Mouse (Mus musculus) CD4-positive, CD25-positive, alpha-beta regulatory T cell, adult 2 months (primary cell): ENCODE results near the gene Nhsl1.

Experiments used
- DNase-seq: peaks from one replicate; pipeline ENCODE4 v3.0.0-alpha.2; 2012; ENCODE audit warnings: low read depth, low spot score

Nhsl1 gene

GRCm38 (mm10) chr10:18347231-18347630 lies 28.4 kb downstream of the Nhsl1 start:
- no peak for DNase-seq

GRCm38 (mm10) chr10:18350781-18351180 lies 32.0 kb downstream of the Nhsl1 start:
- no peak for DNase-seq

GRCm38 (mm10) chr10:18352937-18353336 lies 34.2 kb downstream of the Nhsl1 start:
- DNase-seq: no peak

GRCm38 (mm10) chr10:18354103-18354502 lies 35.3 kb downstream of the Nhsl1 start:
- no peak for DNase-seq

DNA sequence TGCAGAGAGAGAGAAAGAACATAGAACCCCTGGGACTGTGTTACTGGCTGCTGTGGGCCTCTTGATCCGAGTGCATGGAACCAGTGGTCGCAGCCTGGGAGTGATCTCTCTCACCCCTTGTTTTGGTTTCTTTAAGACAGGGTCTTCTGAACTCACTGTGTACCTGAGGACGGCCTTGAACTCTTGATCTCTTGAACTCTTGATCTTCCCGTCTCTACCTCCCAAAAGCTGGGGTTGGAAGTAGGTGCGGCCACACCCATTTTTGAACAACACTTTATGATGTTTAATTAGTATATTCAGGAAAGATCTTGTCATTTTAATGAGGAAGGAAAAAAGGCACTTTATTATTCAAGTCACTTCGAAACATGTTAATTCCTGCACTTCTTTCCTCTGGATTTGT lies 37.7 kb downstream of the Nhsl1 start:
- no peak for DNase-seq

- no peak for DNase-seq
Observed at GRCm38 (mm10) chr10:18357212-18357611, 38.4 kb downstream of the Nhsl1 start.

- no peak for DNase-seq
Observed at GRCm38 (mm10) chr10:18358461-18358860, 39.7 kb downstream of the Nhsl1 start.

- no peak for DNase-seq
Observed at GRCm38 (mm10) chr10:18360175-18360574, 41.4 kb downstream of the Nhsl1 start.

- DNase-seq: no peak
Observed at GRCm38 (mm10) chr10:18365432-18365831, 46.6 kb downstream of the Nhsl1 start.

GRCm38 (mm10) chr10:18366697-18367096 lies 47.9 kb downstream of the Nhsl1 start:
- no peak for DNase-seq

GRCm38 (mm10) chr10:18368111-18368510 lies 49.3 kb downstream of the Nhsl1 start:
- DNase-seq: no peak

DNA sequence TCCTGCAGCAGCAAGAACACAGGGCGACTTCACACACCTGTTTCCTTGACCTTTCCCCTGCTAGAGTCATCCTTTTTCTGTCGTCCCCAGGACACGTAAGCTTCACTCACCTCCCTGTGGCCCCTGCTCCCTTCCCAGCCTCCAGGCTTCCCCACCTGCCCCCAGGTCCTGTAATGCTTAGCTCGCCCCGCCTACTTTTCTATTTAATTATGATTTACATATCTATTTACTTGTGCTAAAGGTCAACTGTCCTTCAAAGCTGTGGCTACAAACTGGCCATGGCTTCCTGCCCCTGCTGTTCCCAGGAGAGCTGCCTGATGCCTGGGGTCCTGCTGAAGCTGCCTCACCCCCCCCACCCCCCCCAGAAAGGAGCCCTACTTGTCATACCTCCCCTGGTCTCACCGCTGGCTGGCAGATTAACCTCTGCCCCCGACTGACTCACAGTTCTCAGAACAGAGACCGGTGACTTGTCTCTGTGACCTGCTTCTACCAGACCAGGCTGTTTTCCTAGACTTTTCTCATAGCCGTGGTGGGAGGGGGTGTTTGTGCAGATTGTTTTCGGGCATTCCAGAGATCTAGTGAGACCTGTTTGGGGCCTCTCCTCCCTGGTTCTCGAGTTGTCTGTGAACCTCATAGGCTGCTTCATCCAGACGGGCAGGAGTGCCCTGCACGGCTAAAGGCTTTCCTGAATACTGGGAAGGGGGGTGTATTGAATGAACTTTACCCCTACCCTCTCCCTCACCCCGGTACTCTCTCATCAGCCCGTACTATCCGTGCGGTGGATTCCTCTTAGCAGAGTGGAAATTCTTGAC lies 51.9 kb downstream of the Nhsl1 start:
- DNase-seq: no peak

DNA sequence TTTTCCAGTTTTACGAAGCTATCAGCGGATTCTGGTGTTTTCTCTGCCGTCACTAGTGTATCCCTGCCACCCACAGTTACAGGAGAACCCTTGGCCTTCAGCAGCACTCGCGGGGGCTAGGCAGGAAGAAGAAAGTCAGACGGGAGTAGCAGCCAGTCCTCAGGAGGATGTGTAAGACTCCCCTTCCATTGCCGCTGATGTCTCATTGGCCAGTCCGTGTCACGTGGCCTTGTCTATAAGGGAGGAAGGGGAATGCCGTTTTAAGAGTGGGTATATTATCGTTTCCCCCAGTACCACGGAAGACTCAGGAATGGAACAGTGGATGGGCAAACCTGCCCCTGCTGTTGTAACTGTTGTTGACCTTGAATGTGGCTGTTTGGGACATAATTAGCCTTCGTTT lies 53.1 kb downstream of the Nhsl1 start:
- DNase-seq: no peak

- no peak for DNase-seq
Observed at GRCm38 (mm10) chr10:18375301-18375700, 56.5 kb downstream of the Nhsl1 start.

DNA sequence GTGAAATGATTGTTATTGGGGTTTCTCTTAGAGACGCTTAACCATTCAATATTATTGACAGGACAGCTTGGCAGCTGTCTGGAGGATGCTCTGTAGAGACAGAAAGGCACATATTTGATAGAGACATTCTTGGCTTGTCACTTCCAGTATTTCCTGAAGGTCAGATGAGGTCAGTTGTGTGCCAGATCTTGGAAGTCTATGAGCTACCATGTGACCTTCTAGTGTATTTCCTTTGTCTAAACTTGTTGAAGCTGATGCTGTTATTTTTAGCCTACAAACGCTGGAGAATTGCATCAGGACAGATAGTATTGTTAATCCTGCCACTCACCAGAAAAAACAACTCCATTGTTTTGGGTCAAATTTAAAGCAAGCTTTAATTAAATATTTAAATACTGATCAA lies 66.0 kb downstream of the Nhsl1 start:
- no peak for DNase-seq

DNA sequence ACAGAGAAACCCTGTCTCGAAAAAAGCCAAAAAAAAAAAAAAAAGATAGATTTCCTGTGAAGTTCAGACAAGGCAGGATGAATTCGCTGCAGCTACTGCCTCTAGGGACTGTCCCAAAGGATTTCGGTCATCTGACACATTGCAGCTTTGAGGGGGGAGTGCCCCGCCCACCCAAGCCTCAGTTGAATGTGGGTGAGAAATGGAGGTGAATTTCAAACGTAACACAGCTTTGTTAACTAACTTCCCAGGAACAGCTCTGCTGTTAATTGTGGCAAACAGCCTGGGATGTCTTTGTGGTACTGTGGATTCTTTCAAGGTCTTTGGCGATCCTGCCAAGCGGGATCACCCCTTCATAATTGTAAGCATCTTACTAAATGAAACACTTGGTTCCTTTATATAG lies 67.4 kb downstream of the Nhsl1 start:
- no peak for DNase-seq

DNA sequence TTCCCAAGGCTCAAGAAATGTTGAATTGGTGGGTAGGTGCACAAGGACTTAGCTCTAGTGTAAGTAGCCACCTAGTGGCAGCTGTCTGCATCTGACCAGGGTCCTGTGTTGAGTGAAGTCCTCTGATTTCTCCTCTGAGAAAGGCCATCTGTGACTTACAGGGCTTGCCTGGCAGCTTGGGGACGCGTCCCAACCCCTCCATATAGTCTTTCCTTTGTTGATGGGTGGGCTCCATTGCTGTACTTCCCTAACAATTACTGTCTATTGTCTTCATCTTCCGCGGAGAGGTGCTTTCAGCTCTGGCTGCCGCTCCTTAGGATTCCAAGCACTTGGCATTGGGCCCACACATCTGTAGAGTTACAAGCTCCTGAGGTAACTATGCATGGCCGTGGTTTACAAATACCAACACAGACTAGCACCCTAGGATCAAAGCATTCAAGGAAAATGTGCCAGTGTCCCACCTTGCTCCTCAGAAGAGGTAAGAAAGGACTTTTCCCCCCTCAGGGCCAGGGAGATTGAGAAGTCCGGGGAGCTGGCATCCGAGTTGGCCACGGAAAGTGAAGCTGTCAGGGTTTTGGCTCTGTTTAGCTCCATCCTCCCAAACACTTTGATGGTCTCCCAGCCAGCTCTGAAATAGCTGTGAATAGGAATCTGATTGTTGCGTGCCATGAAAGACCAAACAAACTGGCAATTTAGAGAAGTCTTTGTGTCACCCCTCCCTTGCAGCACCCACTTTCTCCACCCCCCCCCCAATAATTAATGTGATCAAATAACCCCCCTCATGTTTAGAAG lies 70.2 kb downstream of the Nhsl1 start:
- DNase-seq: peak; percentile 58

DNA sequence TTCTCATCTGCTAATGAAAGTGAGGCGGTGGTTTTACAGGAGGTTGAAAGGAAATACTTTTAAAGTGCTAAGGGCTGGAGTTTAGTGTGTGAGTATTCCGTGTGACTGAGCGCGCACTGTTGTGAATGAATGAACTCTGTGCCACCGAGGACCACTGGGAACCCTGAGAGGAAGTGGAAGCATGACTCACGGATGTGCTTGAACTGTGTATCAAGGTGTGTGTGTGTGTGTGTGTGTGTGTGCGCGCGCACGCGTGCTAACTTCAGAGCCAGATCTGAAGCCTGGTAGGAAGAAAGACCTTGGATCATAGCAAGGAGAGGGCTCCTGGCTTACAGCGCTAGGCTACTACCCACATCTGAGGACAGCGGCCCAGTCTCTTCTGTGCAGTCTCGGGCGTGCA lies 71.2 kb downstream of the Nhsl1 start:
- no peak for DNase-seq

DNA sequence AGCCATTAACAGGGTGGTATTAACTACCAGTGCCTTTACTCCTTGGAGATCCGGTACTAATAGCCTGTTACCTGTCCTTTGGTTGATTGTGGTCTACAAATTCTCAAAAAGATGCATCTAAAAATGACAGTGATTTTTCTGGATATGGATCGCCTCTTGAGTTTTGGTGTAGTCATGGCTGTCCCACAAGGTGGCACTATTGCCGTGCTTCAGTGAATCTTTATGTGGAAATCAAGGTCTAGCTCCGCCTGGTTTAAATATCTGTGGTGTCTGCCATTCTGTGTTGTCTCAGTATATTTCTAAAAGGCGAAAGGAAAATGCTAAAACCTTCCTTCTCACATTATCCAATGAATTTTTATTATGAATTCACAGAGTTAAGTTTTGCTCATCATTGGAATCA lies 72.8 kb downstream of the Nhsl1 start:
- peak; percentile 47 for DNase-seq

DNA sequence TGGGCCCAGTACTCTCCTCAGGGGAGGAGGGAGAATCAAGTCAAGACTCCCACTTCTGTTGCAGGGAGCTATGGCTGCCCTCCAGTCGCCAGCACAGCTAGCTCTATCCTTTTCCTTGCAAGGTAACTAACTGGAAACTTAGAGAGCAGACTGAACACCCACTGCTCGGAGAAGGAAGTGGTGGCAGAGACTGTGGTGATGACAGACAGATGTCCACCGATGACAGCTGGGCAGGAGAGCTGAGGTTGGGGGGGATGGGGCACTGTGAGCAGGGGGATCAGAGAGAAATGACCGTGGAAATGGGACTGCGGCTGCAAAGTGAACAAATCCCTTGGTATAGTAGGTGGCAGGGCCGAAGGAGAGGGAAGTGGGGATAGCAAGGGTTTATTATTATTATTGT lies 73.5 kb downstream of the Nhsl1 start:
- DNase-seq: no peak

- DNase-seq: peak; percentile 55
Observed at GRCm38 (mm10) chr10:18393740-18394139, 75.0 kb downstream of the Nhsl1 start.

DNA sequence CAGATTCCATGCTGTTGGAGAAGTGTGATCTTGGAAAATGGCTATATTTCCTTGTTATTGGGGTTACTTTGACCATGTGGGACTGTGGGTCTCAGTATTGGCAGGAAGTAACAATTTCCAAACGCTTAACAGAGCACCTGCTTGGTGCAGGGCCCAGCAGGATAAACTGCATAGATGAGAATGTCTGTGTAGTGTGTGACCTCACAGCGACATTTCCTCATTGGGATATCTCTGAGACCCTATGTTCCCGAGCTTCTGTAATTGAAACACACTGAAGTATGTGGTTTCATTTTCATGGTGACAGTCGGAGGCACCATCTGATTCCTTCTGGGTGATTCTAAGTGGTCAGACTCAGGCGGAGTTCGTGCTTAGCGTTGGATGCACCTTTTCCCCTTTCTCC lies 75.5 kb downstream of the Nhsl1 start:
- DNase-seq: no peak

DNA sequence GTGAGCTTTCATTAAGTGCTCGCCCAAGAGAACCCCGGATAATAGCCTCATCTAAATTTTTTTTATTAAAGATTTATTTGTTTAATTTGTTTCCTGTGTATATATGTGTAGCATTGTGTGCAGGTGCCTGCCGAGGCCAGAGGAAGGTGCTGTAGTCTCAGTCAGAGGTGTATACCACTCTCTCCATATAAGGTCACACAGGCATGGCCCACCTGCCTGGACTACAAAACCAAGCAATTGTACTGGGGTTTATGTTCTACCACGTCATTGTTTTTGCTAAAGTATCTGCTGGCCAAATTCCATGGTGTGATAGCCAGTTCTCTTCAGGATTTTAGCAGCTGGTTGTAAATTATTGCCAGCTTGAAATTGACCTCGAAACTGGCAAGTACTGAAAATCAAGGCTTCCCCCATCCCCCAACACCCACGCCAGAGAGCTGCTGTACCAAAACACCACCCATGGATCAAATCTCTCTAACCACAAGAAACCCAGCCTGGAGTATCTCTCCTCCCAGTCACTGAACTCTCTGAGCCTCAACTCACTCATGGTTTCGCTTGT lies 81.4 kb downstream of the Nhsl1 start:
- no peak for DNase-seq
